Mouse (Mus musculus): ENCODE data around the gene Fcf1.

GRCm38 (mm10) chr12:84941717-84942116 is 29.0 kb upstream of the Fcf1 start:
- TF ChIP-seq CTCF (IDR thresholded peaks at IDR 0.05; ENCODE audit: borderline replicate concordance, insufficient read depth, low read length) (no peak), POLR2A (IDR thresholded peaks at IDR 0.05; ENCODE audit: low read depth, low read length) (no peak)
